Mouse (Mus musculus) liver, embryonic 14.5 days (tissue): Measurements from ENCODE around the gene Grik2.

Experiments
- CTCF ChIP-seq: IDR thresholded peaks from 2 replicates; pipeline ENCODE4 v1.5.1; 2016; ENCODE audit warnings: antibody characterized with exemption, low read depth, control low read depth
- EP300 ChIP-seq: IDR thresholded peaks from 2 replicates; pipeline ENCODE4 v1.6.1; 2016; ENCODE audit warnings: antibody characterized with exemption, low read depth

GRCm38 (mm10) chr10:49573514-49573913, 215.1 kb downstream of the Grik2 start:
- TF ChIP-seq CTCF (no peak), EP300 (no peak)
